Mouse (Mus musculus) megakaryocyte-erythroid progenitor cell, adult 5-6 weeks (primary cell): ENCODE results near the gene Pitpna. TPM values are rescaled to one million over a fixed set of nuclear protein-coding genes. Genes with fewer than 3 reads are reported as not detected.

Experiments
- ATAC-seq: replicated peaks from 2 replicates; pipeline ENCODE4 v1.8.0; 2016; ENCODE audit warnings: mild to moderate bottlenecking, inconsistent platforms; ENCODE audit not compliant: severe bottlenecking, poor library complexity, low FRiP score, low TSS enrichment
- total RNA-seq, 2 experiments: library from RNA; stranded (forward) in 1 of 2; stranded (reverse) in 1 of 2; fragments of 200-1000, 215-1000 nt in 1 of 2; fragments of >200 nt in 1 of 2; fragmentation: Nextera tagmentation in 1 of 2; gene quantifications; 2 replicates each; pipeline ENCODE4 v1.2.3; 2014 to 2017

Gene Pitpna
- total RNA-seq, 2 experiments from 2014 or later: 58.2 to 96.5 TPM

- peak; percentile 49 for ATAC-seq
Observed at GRCm38 (mm10) chr11:75653781-75654470, 66.0 kb downstream of the Pitpna start.

GRCm38 (mm10) chr11:75654471-75655390 lies 66.8 kb downstream of the Pitpna start:
- ATAC-seq: peak; percentile 36

- ATAC-seq: no peak
Observed at GRCm38 (mm10) chr11:75655621-75656545, 68.0 kb downstream of the Pitpna start.

GRCm38 (mm10) chr11:75656621-75657590 lies 69.0 kb downstream of the Pitpna start:
- no peak for ATAC-seq

- ATAC-seq: no peak
Observed at GRCm38 (mm10) chr11:75657841-75658240, 69.9 kb downstream of the Pitpna start.

- ATAC-seq: no peak
Observed at GRCm38 (mm10) chr11:75658311-75658710, 70.4 kb downstream of the Pitpna start.

GRCm38 (mm10) chr11:75658996-75659750 lies 71.3 kb downstream of the Pitpna start:
- ATAC-seq: no peak

GRCm38 (mm10) chr11:75660081-75660590 lies 72.2 kb downstream of the Pitpna start:
- ATAC-seq: no peak

GRCm38 (mm10) chr11:75660941-75661800 lies 73.3 kb downstream of the Pitpna start:
- ATAC-seq: no peak

- ATAC-seq: no peak
Observed at GRCm38 (mm10) chr11:75662131-75662530, 74.2 kb downstream of the Pitpna start.

- ATAC-seq: no peak
Observed at GRCm38 (mm10) chr11:75666296-75666695, 78.4 kb downstream of the Pitpna start.

- no peak for ATAC-seq
Observed at GRCm38 (mm10) chr11:75668621-75669020, 80.7 kb downstream of the Pitpna start.

GRCm38 (mm10) chr11:75669176-75669852 lies 81.4 kb downstream of the Pitpna start:
- no peak for ATAC-seq

GRCm38 (mm10) chr11:75669853-75670200 lies 81.9 kb downstream of the Pitpna start:
- no peak for ATAC-seq

- no peak for ATAC-seq
Observed at GRCm38 (mm10) chr11:75671426-75672180, 83.7 kb downstream of the Pitpna start.

- no peak for ATAC-seq
Observed at GRCm38 (mm10) chr11:75673411-75673810, 85.5 kb downstream of the Pitpna start.
